Mouse (Mus musculus) CD4-positive, CD25-positive, alpha-beta regulatory T cell, adult 2 months (primary cell): ENCODE measurements around the gene Ppp1r9a.

Experiments
- DNase-seq: peaks from one replicate; pipeline ENCODE4 v3.0.0-alpha.2; 2012; ENCODE audit warnings: low read depth, low spot score

Gene Ppp1r9a

DNA sequence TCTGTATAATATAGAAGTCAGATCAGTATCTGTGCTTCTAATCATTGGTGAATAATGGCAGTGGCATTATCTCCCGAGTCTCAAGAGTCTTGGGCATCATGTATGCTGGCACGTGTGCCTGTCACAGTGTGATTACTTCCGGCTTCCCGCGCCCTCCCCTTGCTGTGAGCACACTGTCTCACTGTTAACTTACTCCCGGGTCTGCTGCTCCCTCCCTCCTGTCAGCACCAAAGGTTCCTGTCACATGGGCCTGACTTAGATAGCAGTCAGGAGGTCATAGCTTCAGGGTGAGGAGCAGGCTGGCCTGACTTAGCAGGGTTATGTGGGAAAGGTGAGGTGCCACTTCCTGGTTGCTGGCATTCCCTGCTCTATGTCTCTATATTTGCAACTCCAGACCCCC lies 201.1 kb downstream of the Ppp1r9a start:
- no peak for DNase-seq

GRCm38 (mm10) chr6:5104238-5104637 lies 201.5 kb downstream of the Ppp1r9a start:
- no peak for DNase-seq

- no peak for DNase-seq
These were observed 205.8 kb downstream of the Ppp1r9a start for GRCm38 (mm10) chr6:5108494-5108893.

- peak; percentile 70 for DNase-seq
These were observed 207.4 kb downstream of the Ppp1r9a start for GRCm38 (mm10) chr6:5109925-5110714.

GRCm38 (mm10) chr6:5110715-5111048 lies 208.0 kb downstream of the Ppp1r9a start:
- no peak for DNase-seq

- no peak for DNase-seq
These were observed 210.4 kb downstream of the Ppp1r9a start for GRCm38 (mm10) chr6:5113103-5113502.

GRCm38 (mm10) chr6:5113734-5114133 lies 211.0 kb downstream of the Ppp1r9a start:
- no peak for DNase-seq

DNA sequence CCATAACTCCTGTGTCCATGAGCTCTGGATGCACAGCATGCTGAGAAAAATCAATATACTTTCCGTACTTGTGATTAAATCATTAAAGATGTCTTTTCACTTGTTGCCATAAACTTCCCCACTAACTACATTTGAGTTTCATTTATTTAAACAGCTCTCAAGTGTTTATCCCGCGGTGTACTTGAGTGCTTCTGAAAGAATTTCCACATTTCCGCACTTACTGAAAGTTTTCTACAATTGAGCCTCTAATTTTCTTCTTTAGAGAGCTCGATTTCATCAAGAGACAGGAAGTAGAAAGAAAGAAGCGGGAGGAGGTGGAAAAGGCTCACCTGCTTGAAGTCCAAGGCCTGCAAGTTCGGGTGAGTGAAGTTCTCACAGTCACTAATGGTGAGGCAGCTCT lies 212.1 kb downstream of the Ppp1r9a start:
- no peak for DNase-seq

DNA sequence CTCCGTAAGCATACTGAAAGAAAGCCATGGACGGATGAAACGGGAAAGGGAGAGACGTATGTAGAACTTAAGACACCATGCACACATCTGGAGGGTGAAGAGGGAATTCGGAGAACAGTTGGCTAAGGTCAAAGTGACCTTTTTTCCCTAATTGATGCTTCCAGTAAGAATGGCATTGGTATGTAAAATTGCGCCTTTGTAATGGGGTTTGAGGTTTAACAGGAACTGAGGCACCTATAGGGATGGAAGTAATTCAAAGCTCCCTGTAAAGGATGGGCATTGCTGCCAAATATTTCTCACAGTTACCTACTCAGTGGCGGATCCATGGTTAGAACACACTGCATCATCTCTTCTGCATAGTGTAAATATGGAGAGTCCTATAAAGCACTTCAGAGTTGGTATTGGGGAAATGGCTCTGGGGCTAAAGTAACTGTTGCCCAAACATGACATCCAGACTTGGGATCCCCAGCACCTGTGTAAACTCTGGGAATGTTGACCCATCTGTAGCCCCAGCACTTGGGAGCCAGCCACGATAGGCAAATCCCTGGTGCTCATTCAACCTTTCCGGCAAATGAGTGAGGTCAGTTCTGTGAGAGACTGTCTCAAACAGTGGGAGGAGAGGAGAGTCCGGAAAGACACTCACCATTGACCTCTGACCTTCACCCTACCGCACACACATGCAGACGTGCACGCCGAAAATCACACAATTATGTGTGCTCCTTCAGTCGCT lies 216.6 kb downstream of the Ppp1r9a start:
- DNase-seq, result no peak

GRCm38 (mm10) chr6:5120229-5120628 lies 217.5 kb downstream of the Ppp1r9a start:
- no peak for DNase-seq

DNA sequence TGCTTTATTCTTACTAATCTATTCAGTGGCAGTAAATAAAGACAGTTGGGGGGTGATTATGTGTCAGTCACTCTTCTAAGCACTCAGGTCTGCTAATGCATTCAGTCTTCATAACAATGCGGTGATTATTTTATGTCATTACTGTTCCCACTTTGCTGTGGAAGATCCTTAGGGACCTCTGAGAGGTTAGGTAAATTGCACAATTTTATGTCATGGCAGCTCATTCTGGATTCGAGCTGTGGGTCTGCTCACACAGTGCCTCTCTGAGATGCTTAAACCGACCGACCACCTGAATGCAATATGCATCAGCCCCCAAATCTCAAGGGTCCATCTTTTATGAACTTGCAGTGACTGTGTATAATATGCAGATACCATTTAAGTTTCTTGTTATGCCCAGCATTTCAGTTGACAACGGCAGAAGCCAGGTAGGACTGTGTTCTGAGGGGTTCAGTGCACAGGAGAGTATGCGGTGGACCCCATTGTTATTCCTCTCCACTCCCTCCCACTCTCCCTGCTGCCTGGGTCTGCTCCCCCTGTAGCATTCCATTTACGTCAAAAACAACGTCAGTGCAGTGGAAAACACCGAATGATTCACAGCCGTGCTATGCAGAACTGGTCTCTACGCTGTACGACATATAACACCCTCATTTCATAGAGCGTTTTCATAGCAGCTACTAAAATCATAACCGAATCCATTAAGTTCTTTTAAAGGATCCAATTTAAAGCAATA lies 226.8 kb downstream of the Ppp1r9a start:
- DNase-seq, result no peak

- no peak for DNase-seq
These were observed 232.3 kb downstream of the Ppp1r9a start for GRCm38 (mm10) chr6:5134986-5135385.

DNA sequence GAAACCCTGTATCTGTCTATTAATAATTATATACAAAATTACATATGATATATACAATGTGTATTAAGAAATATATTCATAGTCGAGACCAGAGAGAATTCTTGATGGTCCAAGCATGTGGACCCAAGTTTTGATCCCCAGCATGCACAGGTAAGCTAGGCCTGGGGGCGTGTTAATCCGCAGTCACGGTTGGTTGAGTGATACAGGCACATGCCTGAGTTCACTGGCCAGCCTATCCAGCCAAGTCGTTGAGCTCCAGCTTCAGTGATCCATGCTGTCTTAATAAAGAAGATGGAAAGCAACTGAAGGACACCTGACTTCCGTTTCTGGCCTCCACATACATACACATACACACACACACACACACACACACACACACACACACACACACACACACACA lies 233.3 kb downstream of the Ppp1r9a start:
- no peak for DNase-seq

GRCm38 (mm10) chr6:5138875-5139631 lies 236.3 kb downstream of the Ppp1r9a start:
- no peak for DNase-seq

- DNase-seq, result no peak
These were observed 236.9 kb downstream of the Ppp1r9a start for GRCm38 (mm10) chr6:5139666-5140065.

DNA sequence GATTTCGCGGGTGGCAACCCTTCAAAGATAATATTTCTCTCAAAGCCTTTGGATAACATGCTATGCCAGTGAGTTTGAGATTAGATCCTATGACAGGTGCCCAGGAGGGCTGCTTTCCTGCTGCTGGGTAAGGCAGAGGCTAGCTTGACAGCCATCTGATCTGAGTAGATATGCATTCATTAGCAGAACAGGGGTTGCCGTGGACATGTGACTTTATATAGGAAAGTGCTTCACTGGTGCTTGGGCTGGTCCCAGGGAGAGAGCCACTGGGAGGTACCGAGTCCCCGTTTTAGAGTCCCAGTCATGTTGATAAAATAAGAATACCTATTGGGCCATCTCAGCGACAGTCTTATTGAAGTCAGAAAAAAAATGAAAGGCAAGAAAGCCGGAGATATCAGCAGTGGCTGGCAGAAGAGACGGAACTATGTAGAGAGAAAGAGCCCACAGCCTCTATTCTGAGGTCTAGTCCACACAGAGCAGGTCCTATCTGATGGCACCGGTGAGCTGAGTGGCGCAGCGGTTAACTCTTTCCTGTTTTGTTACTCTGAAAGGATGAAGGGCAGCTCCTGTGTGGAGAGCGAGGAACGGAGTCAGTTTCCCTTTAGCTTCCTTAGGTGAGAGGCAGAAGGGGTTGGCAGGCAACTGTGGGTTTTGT lies 244.9 kb downstream of the Ppp1r9a start:
- no peak for DNase-seq

- no peak for DNase-seq
These were observed 247.2 kb downstream of the Ppp1r9a start for GRCm38 (mm10) chr6:5149941-5150340.

DNA sequence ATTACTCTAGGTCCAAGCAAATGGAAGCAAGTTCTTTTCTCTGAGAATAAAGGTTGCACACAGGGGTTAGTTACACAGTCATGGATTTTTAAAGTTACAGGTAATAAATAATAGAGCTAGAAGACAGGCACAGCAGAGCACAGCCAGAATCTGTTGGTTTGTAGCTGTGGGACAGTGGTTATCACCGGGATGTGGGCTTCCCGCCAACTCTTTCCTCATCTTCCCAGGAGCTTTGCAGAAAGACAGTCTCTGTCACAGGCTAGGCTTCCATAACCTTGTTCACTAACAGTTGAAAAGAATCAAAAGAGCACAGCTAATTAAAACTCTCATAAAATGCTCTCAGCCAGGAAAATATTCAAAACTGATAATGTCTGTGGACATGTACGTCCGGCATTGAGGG lies 248.5 kb downstream of the Ppp1r9a start:
- no peak for DNase-seq

DNA sequence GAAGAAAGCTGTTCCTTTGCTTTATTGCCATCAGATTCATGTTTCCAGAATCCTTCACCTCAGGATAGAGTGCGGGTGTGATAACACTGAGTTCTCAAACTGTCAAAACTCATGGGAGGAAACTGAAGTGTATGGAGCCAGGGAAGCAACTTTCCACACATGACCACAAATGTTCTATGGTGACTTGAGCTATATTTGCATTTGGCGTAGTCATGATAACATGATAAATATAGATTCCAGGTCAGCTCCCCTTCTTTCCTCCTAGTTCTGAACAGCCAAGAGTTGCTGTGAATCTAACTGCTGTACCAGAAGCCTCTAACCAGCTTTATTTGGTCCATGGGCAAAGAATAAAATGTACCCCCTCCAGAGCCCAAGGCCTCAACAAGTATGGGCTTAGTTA lies 249.5 kb downstream of the Ppp1r9a start:
- DNase-seq, result no peak

DNA sequence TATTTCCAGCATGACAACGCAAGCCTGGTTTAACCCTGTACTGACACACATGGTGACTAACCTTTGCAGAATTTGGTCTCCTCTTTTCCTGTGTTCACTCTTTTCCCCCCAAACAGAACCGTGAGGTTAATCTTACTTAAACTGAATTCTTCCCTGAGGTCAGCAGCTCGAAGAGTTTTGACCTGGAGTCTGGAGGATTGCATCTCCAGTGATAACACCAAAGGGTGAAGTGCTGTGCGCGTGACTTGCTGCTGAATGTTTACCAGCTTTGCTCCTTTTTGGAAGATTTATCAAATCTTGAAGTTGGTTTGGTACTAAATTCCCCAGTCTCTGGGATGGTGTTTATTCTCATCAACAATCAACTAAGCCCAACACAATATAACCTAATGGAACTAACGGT lies 252.1 kb downstream of the Ppp1r9a start:
- DNase-seq, result no peak

DNA sequence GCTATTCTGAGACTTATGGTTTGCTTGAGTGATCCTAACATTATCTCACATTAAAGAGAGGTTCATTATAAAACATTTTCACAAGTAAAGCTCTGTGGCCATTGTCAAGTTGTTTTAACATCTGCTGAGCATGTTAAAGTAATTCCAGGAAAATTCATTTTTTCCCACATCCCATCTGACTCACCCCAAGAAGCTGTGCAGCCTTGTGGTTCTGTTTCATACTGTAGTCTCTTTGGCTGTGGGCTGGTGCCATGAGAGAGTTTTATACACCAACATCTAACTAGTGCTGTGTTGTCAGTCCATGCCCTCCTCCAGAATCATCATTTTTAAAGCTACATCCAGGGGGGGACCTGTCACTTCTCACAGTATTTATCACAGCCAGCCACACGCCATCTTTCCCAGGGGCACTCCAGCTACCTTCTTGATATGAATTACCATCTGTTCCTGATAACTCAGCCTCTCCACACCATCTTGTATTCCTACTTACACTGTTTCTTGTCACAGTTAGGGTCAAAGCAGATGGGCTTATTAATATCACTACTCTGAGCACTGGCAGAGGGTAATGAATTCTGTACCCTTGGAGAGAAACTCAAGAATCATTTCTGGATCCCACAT lies 252.7 kb downstream of the Ppp1r9a start:
- no peak for DNase-seq
